12 mouse cellular contexts compared by ENCODE assay signal in the genomic region with DNA sequence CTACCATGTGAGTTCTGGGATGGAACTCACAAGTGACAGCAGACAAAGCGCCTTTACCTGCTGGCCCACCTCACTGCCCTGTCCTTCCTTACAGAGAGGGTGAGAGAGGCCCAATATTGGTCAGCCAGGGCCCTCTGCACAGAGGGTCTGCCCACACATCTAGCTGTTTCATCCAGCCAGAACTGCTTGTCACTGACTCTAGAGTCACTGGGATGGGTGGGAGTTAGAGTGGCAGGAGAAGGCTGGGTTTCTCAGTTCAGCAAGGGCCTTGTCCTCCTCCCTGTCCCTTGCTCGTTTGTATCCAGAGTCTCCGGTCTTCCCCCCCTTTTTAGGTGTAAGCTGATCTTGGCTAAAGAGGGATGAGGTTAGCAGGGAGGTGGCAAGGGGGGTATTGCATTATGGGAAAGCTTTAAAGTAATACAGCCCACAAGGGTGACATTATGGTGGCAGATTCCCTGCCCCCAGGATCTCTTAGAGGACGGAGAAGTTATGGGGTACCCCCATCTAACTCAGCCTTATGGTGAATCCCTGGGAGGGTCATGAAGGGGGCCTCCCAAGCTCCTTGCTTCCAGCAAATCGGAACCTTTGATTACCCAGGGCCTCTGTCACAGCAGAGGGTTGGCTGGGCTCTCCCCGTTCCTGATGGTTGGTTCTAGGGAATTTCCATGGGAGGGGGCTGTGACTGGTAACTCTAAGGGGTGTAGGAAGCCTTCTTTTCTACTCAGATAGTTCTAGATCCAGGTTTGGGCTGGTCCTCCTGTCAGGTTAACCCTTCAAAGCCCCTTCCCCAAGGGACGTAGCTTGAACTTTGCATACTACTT. TPM values are rescaled to one million over a fixed set of nuclear protein-coding genes. Genes with fewer than 3 reads are reported as not detected.
DNase-seq lines count a peak whose midpoint lies in the region; ATAC-seq and TF ChIP-seq lines count a peak whose summit lies in the region.
"Had no signal": no experiment of that assay in that cellular context is flagged by ENCODE, and none has a peak within 500 bp of the region (broad histone marks: within the 10 kb centered on the region; RNA-seq: fewer than 3 reads in every experiment).

No protein-coding gene starts in this region.

- TF ChIP-seq CTCF in kidney, adult 2 months (conservative IDR thresholded peaks at IDR 0.05; ENCODE audit: insufficient read depth, insufficient read length, low read depth, low read length): no peak
- no peak for TF ChIP-seq CTCF in ES-Bruce4 (IDR thresholded peaks at IDR 0.05; ENCODE audit: low read depth, low read length)

- TF ChIP-seq EP300 in ES-Bruce4 (IDR thresholded peaks at IDR 0.05; ENCODE audit: insufficient read depth, low read depth, low read length): no peak

- DNase-seq in kidney, adult 2 months: no peak
- no peak for DNase-seq in kidney, postnatal 14 days
- DNase-seq in liver, embryonic 11.5 days (ENCODE audit: low spot score): no peak
- DNase-seq in cerebellum, adult 18-20 months: no peak
- DNase-seq in left cerebral cortex, postnatal 14 days (ENCODE audit: low spot score in 2 of 2): no peak
- no peak for DNase-seq in frontal cortex, postnatal 10 days (ENCODE audit: low spot score in 2 of 2)
- DNase-seq: thymus, postnatal 14 days had no signal

- WGBS in kidney, adult 2 months: 65% methylated on average over 7 of the region's 7 CpGs
- 46% methylated on average over 7 of the region's 7 CpGs for WGBS in embryonic facial prominence, embryonic 12.5 days
- 51% methylated on average over 7 of the region's 7 CpGs for WGBS in liver, embryonic 11.5 days

- peak overlapping the region; percentile 90 for H3K4me3 ChIP-seq in kidney, adult 2 months (ENCODE audit: insufficient read depth, low read depth, low read length)
- peak overlapping the region; percentile 93 for H3K4me3 ChIP-seq in ES-Bruce4 (ENCODE audit: low read depth, low read length)
- no peak overlapping the region for H3K4me3 ChIP-seq in embryonic facial prominence, embryonic 12.5 days
- peak overlapping the region; percentile 63 for H3K4me3 ChIP-seq in liver, embryonic 11.5 days (ENCODE audit: low read depth, low read length)
- H3K4me3 ChIP-seq: erythroblast, embryonic 14.5 days had no signal

- no peaks in the 10 kb centered on the region for H3K36me3 ChIP-seq in kidney, adult 2 months (ENCODE audit: control insufficient read depth, insufficient read depth, low read length)
- peaks cover 14% of the 10 kb centered on the region for H3K36me3 ChIP-seq in ES-Bruce4 (ENCODE audit: control insufficient read depth, insufficient read depth, low read length, poor library complexity, severe bottlenecking)
- 0 out of 2 replicates have a peak, but pooled peaks cover 2% of the 10 kb centered on the region for H3K36me3 ChIP-seq in embryonic facial prominence, embryonic 12.5 days
- no peaks in the 10 kb centered on the region for H3K36me3 ChIP-seq in liver, embryonic 11.5 days (ENCODE audit: control insufficient read depth, insufficient read depth, low read length)
- H3K36me3 ChIP-seq: liver, embryonic 15.5 days had no signal

- H3K4me1 ChIP-seq in kidney, adult 2 months (ENCODE audit: control insufficient read depth, insufficient read depth, low read length): peaks cover 3% of the 10 kb centered on the region; the same call in 1 of the 2 replicates
- H3K4me1 ChIP-seq in ES-Bruce4 (ENCODE audit: control insufficient read depth, insufficient read depth, low read length): peaks cover 17% of the 10 kb centered on the region
- peaks cover 29% of the 10 kb centered on the region for H3K4me1 ChIP-seq in embryonic facial prominence, embryonic 12.5 days
- peaks cover 22% of the 10 kb centered on the region for H3K4me1 ChIP-seq in liver, embryonic 11.5 days (replicated peaks; ENCODE audit: control insufficient read depth, insufficient read depth, low read length)

- H3K4me2 ChIP-seq in embryonic facial prominence, embryonic 12.5 days (replicated peaks): peak overlapping the region; percentile 90
- peak overlapping the region; percentile 69 for H3K4me2 ChIP-seq in liver, embryonic 11.5 days

- peak overlapping the region; percentile 88 for H3K9ac ChIP-seq in ES-Bruce4 (ENCODE audit: low read depth, poor library complexity, severe bottlenecking)
- no peak overlapping the region for H3K9ac ChIP-seq in embryonic facial prominence, embryonic 12.5 days
- peak overlapping the region; percentile 25; the same call in 1 of the 2 replicates for H3K9ac ChIP-seq in liver, embryonic 11.5 days (ENCODE audit: low read depth, low read length)
- H3K9ac ChIP-seq: liver, embryonic 15.5 days had no signal

- peak overlapping the region; percentile 32; the same call in 1 of the 2 replicates for H3K27ac ChIP-seq in kidney, adult 2 months (ENCODE audit: insufficient read depth, low read depth, low read length)
- peak overlapping the region; percentile 75 for H3K27ac ChIP-seq in ES-Bruce4 (ENCODE audit: insufficient read depth, low read length)
- no peak overlapping the region for H3K27ac ChIP-seq in embryonic facial prominence, embryonic 12.5 days
- no peak overlapping the region for H3K27ac ChIP-seq in liver, embryonic 11.5 days (ENCODE audit: low read depth, low read length)
- H3K27ac ChIP-seq: liver, embryonic 15.5 days had no signal

- no peaks in the 10 kb centered on the region for H3K27me3 ChIP-seq in kidney, adult 2 months (replicated peaks; ENCODE audit: control insufficient read depth, insufficient read depth, low read length)
- H3K27me3 ChIP-seq in ES-Bruce4 (ENCODE audit: control insufficient read depth, insufficient read depth, low read length, poor library complexity, severe bottlenecking): no peaks in the 10 kb centered on the region
- peaks cover 40% of the 10 kb centered on the region for H3K27me3 ChIP-seq in embryonic facial prominence, embryonic 12.5 days
- H3K27me3 ChIP-seq in liver, embryonic 11.5 days (replicated peaks; ENCODE audit: control insufficient read depth, insufficient read depth, low read length): peaks cover 44% of the 10 kb centered on the region
- H3K27me3 ChIP-seq: Patski had no signal

- no peak for TF ChIP-seq POLR2A in kidney, adult 2 months (IDR thresholded peaks at IDR 0.05; ENCODE audit: low read depth, low read length)
- no peak for TF ChIP-seq POLR2A in ES-Bruce4 (IDR thresholded peaks at IDR 0.05; ENCODE audit: insufficient read depth, low read length)

- no peak for ATAC-seq in embryonic facial prominence, embryonic 12.5 days (ENCODE audit: insufficient number of reproducible peaks, insufficient read depth, low FRiP score, low TSS enrichment)
- ATAC-seq in liver, embryonic 11.5 days (replicated peaks; ENCODE audit: low FRiP score): no peak
- ATAC-seq: Patski had no signal

- intact Hi-C loops in left cerebral cortex, postnatal 14 days (cut with DNase I): no loop called here

- no peaks in the 10 kb centered on the region for H3K9me3 ChIP-seq in ES-Bruce4 (replicated peaks; ENCODE audit: control insufficient read depth, insufficient read depth, low read length, poor library complexity, severe bottlenecking)
- no peaks in the 10 kb centered on the region for H3K9me3 ChIP-seq in embryonic facial prominence, embryonic 12.5 days
- no peaks in the 10 kb centered on the region for H3K9me3 ChIP-seq in liver, embryonic 11.5 days (ENCODE audit: control insufficient read depth, low read length)
- H3K9me3 ChIP-seq: liver, embryonic 15.5 days had no signal

RNA-seq across cellular contexts. Expression of a gene that starts 2.6 kb away (rescaled TPM):
- 8.1 and 9.6 TPM in 2 replicates for polyA plus RNA-seq in kidney, adult 2 months (2012; rRNA removed)
- polyA plus RNA-seq in ES-Bruce4 (2011; ENCODE audit: insufficient read depth, insufficient read length, low read depth, missing spikeins): 44.7 and 51.3 TPM in 2 replicates
- 3.4 and 3.5 TPM in 2 replicates for polyA plus RNA-seq in embryonic facial prominence, embryonic 12.5 days (2016; fragmentation: Nextera tagmentation; extraction: Ambion mirVana)
- 2.5 and 2.9 TPM in 2 replicates for polyA plus RNA-seq in liver, embryonic 11.5 days (2014; fragmentation: Nextera tagmentation; extraction: Ambion mirVana)
- 1 to 10 TPM; 2.2 to 2.7 TPM for total RNA-seq in left cerebral cortex, postnatal 14 days (2021)
- polyA plus RNA-seq: erythroblast, embryonic 14.5 days had no signal

Comparison
In these comparisons a context has a peak if more than half of its experiments do, and no peak if none do; other contexts are left out.
1. H3K27ac ChIP-seq: peak in kidney, adult 2 months (single experiment) and ES-Bruce4 (single experiment); none in embryonic facial prominence, embryonic 12.5 days (single experiment) and liver, embryonic 11.5 days (single experiment).